Mouse (Mus musculus) regulatory T cell (primary cell): ENCODE data around the gene Svs1.
"Not testable (repeated sequence)": the region's sequence is repeated elsewhere in the genome, so short reads cannot be mapped to it uniquely, and the experiment has no call there.

Experiments used
- in situ Hi-C: fragments of 300-600 bp; cut with MboI, MseI; formaldehyde crosslinking; loops from one replicate; pipeline ENCODE4 v1.15.1; 2025; ENCODE audit warnings: high pct_unique_total_duplicates

Svs1 gene

DNA sequence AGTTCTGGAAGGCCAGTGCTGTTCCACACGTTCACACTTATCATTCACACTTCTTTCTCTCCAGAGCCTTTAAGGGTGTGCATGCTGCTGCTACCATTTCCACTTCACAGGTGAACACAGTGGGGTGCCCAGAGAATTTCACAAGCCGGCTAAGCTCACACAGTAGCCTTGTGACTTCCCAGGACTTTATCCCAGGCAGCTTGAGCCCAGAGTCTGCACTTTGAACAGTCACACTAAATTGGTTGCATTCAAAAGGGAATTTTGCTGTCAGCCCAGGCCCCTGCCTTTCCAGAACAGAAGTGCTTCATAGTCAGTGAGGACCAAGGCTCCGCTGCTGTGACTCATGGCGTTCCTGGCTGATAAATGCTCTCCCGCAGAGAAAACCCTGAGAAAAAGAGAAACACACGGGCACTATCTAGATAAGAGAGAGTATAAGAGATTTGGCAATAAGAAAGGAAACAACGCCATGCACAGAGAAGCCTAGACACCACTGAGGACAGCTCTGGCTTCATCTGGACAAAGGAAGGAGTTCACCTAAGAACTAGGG, at the start of gene Svs1:
Gene Svs1 (plus strand): TSS at position 418 of the 547 bp plus-strand sequence.
- in situ Hi-C loops, result no loop called here

DNA sequence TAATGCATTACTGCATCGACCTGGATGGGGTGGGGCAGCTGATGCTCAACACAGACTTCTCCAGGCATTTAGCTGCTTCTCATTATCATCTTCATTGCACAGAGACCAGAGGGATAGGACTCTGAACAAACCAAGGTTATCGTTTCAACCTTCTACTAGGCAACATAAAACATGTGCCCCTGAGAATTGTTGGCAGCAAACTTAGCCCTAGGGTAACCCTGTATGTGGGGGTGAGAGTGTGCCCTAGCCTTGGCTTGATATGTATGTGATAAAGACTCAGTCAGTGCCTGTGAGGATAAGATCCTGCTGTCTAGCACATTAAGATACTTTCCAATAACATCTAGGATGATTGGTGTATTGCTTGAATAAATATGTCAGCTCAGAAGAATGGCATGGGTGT, 37.1 kb upstream of the Svs1 start:
- in situ Hi-C loops, result loop anchor here (5.0 kb wide), 1 partner anchor 82 kb away; no protein-coding TSS in a partner anchor

DNA sequence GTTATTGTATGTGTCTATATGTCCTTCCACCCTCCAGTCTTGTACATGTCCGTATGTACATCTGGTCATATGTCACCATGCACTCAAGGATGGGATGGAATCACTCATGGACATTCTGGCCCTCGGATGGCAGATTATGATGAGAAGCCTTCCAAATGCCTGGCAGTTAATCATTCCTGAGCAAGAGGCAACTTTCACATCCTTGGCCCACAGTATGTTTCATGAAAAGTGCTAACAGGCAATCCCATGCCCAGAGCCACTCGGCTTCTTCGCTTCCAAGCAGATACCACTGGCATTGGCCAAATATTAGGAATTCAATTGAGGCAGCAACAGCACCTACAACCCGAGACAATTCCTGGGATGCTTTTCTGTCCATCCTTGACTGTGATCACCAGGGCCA, 36.0 kb upstream of the Svs1 start:
- in situ Hi-C loops, result no loop called here

DNA sequence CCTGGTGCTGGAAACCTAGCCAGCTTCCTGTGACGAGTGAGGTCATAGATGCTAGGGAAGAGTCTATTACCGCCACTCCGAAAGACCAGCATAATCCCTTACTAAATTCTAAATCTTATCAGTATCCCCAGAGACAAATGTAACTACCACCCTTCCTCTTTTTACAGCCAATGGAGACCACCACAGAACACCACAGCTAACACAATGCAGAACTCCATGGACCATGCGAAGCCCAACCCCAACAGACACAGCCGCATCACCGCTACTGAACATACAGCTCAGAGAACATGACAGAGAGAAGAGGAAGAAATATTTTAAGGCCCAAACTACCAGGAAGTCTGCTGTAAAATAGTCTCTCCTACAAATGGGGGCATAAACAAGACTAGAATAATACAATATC, 35.0 kb upstream of the Svs1 start:
- in situ Hi-C loops, result no loop called here

DNA sequence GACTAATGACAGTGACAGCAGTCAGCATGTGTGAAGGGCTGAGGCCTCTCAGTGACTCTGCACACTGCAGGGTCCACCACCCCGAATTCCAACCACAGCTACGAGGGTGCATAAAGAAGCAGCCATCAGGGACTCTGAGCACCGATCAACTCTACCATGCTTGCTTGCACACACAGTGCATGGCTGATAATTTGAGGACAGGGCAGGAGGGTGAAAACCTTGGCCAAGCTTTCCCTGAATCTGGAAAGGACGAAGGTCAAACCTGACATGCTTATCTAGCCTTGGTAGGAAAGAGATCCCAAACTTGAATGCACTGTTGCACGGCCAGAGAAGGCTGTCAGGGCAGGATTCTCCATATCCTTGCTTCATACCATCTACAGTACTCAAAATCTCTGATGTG, 33.4 kb upstream of the Svs1 start:
- in situ Hi-C loops, result no loop called here

DNA sequence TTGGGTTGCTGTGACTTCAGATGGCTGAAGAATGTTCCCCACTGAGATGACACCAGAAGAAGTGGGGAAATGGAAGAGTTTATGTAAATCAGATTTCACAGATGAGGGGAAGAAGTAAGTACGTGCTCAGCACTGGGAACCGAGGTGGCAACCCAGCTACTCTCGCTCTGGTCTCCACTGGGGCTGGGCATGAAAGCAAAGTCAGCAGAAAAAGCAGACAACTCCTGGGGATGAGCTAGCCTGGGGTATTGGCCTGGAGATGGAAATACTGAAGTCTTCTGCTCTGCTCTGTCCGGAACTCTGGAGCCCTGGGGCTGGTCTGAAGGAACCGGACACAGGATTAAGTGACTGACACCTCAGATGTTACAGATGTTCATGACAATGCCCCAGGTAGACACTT, 32.5 kb upstream of the Svs1 start:
- in situ Hi-C loops, result no loop called here

DNA sequence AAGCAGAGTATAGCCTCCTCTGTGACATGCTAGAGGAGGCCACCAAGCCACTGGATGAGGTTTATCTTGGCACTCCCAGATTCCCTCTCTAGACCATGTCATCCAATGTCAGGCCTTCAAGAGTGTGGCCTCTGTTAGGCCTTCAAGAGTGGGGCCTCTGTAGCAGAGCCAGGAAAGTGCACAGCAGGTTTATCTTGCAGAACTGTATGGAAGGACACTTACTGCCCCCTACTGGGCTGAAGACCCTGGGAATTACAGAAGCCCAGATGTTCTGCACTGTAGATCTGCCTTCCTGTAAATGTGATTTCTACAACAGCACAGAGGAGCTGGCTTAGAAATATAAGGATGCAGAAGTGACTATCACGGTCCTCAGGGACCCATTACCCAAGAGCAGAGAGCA, 31.7 kb upstream of the Svs1 start:
- in situ Hi-C loops, result no loop called here

DNA sequence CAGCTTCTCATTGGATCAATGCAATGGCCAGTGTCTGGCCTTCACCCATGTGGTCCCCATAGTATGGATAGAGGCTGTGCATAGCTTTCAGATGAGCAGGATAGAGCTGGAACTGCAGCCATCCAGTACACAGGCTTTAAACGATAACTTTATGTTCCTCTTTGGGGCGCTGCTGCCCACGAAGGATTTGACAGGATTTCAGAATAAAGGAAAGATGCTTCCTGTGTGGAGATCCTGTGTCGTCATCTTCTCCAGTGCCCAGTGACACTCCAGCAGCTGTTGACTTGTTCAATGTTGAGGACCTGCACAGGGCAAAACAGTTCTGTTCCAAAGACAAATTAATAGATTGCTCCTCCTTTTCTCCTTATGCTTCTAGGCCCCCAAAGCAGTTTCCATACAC, 29.9 kb upstream of the Svs1 start:
- in situ Hi-C loops, result no loop called here

DNA sequence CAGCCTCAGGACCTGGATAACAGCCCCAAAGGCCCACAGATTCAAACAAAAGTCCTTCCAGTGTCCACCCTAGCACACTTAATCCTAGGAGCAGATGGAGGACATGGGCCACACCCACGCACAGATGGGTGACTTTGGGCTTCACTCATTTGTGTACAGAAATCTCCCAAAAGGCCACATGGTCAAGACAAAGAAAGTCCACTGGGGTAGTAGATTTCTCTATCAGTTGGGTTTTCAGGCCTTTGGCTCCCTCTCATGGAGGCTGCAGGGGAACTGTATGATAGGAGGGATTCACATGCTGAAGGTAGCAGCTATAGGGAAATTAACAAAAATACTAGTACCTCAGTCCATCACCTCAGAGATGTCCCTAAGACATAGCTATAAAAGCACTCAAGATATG, 28.6 kb upstream of the Svs1 start:
- in situ Hi-C loops, result no loop called here

DNA sequence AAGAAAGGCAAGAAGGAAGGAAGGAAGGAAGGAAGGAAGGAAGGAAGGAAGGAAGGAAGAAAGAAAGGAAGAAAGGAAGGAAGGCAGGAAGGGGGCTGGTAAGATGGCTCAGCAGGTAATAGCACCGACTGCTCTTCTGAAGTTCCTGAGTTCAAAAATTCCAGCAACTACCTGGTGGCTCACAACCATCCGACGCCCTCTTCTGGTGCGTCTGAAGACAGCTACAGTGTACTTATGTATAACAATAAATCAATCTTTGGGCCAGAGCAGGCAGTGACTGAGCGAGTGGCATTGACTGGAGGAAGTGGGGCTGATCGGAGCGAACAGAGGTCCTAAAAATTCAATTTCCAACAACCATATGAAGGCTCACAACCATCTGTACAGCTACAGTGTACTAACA, 27.5 kb upstream of the Svs1 start:
- in situ Hi-C loops, result not testable (repeated sequence)

DNA sequence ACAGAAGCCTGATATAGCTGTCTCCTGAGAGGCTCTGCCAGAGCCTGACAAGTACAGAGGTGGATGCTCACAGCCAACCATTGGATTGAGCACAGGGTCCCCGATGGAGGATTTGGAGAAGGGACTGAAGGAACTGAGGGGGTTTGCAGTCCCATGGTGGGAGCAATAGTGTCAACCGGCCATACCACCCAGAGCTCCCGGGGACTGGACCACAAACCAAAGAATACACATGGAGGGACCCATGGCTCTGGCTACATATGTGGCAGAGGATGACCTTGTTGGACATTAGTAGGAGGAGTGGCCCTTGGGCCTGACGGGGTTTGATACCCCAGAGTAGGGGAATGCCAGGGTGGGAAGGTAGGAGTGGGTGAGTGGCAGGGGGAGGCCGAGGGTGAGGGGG, 20.0 kb upstream of the Svs1 start:
- in situ Hi-C loops, result not testable (repeated sequence)

DNA sequence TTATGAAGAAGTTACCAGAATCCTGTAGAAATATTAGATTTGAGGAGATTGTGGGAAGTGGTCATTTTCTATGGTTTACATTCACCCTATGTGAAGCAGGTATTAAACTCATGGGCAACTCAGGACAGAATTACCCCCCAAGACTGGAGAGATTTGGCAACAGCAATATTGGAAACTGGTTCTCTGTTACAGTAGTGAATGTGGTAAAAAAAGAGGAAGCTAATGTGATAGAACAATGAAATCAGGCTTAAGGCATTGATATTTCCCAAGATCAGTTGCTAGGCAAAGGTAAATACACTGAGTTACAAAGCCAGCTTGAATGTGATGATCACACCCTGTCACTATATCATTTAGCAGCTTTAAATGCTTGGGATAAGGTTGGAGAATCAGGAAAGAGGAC, 18.8 kb upstream of the Svs1 start:
- in situ Hi-C loops, result no loop called here

DNA sequence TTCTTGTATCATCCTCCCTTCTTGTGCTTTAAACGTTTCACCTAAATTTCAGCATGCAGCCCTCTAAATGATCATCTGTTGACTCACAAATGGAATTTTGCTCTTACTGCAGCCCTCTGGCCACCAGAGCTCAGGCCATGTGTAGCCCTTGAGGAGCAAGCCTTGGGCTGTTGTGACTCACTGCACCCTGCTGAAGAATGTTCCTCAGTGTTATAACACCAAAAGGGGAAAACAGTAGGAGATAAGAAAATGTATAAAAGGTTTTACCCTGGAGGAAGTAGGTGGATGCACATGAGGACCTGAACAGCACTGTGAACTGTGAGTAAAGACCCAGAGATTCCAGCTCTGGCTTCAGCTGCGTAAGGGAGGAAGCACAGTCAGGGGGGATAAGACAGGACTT, 12.0 kb upstream of the Svs1 start, which contains the start of gene Doxl2:
Gene Doxl2 (plus strand): TSS at position 301 of the 400 bp plus-strand sequence.
- in situ Hi-C loops, result no loop called here

DNA sequence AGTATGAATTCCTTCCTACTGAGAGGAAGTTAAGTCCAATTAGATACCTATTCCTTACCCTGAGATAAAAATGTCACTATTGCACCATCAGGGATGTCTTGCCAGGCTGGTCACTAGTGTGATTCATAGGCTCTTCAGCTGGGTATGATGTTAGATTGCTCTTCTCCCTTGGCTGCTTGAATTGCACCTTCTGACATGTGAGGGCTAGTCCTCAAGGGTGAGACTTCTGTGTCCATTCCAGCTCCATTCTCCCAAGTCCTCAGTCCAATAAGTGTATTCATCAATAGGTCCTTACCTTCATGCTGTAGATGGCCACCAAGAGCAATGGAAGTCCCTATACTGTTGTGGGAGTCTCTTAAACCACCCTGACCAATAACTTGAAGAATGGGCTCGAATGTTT, 7.0 kb upstream of the Svs1 start:
- in situ Hi-C loops, result no loop called here

DNA sequence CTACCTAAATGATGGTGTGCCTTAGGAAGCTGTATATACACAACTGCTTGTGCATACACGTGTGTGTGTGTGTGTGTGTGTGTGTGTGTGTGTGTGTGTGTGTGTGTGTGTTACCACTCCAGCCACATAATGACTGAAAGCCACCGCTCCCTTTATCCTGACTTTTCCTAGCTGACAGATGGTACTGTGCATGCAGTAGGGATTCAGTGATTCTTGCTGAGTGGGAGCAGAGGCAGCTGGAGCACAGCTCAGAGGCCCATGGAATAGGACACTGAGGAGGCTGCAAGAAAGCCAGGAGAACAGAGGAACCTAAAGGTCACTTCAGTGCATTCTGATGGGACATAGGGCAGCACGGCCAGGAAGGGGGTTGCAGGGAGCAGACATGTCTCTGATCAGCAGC, 4.4 kb upstream of the Svs1 start:
- in situ Hi-C loops, result no loop called here

DNA sequence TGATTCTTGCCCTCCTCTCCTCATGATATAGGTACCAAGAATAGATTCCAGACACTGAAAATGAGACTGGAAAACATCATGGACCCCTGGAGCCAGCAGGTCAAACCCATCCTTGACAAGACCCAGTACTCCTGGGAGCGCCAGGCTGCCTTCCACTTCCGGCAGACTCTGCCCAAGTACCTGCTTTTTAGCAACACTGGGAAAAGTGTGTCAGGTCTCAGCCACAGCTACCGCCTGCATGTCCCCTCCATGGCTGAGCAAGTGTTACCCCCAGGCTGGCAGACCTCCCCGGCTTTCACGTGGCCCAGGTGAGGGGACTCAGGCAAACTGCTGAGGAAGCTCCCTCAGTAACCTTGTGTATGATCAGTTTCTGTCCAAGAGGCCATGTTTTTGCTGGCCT, 3.3 kb downstream of the Svs1 start:
- in situ Hi-C loops, result no loop called here

DNA sequence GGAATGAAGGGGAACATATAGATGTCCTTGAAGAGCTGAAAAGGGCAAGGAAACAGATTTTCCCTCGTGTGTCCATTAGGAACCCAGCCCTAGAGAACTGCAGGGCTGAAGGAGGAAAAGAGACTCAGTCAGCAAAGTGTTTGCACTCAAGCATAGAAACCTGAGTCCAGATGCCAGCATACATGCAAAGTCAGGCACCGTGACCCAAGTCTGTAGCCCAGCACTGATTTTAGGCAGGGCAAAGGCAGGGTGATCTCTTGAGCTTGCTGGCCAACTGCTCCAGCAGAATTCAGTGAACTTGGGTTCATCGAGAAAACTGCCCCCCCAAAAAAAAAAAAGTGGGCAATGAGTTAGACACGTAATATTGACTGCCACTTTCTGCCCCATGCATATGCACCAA, 5.3 kb downstream of the Svs1 start:
- in situ Hi-C loops, result no loop called here

DNA sequence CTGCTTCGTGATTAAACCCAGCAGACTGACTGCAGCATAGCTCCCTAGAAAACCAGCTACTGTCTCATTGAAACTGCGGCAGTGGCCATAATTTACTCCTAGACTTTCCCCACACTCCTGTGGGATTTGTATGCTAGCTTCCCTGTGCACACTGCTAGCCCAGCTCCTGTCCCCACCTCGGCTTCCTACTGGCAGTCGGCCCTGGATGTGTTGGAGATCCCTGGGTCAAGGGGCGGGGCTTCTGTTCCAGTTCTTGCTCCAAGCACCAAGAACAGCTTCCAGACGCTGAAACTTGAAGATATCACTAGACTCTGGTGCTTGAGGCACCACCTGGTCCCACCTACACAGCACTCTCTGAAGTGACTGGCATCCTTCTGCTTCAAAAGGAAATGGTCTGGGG, 11.5 kb downstream of the Svs1 start:
- in situ Hi-C loops, result no loop called here

DNA sequence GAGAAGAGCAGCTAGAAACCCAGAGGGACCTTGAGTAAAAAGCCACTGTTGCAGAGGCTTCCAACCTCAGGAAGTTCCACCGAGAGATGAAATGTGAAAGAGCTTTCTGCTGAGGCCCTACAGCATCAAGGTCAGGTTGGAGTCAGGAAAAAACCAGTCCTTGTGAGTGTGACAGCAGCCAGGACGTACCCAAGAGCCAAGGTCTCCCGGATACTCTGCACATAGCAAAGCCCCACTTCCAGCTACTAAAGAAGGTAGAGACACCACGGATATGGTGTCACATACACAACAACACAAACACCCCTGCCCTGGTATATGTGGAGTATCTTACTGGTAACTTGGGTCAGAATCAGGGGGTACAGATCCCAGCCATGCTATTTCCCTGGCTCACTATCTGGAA, 12.1 kb downstream of the Svs1 start:
- in situ Hi-C loops, result no loop called here

DNA sequence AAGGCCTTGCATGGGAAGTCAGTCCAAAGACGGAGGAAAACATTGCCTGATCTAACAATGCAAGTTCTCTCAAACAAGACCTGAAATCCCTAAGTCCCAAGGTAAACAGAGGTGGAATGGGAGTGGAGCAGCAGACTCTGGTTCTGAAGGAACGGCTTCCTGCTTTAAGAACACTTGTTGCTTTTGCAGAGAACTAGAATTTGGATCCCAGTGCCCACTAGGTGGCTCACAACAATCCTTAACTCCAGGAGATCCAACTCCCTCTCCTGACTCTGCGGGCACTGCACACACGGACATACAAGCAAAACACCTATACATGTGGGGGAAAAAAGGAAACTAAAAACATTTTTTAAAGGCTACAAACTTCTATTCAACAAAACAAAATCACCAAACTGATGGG, 16.7 kb downstream of the Svs1 start:
- in situ Hi-C loops, result no loop called here

DNA sequence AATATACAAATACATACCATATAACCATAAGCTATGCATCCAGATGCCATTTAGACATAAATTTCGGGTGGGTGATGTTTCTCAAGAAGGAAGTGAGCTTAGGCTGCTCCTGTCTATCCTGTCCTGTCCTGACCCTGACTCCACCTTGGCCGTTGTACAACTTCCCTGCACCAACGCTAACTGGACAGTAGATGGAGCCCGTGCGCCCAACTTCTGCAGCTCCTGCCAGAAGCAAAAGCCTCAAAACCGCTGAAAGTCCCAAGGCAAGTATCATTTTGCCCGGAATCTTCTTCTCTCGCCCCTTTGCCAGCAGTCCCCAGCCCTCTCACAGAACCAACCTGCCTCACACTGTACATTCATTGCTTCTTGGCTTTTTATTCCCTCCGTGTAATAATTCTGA, 21.3 kb downstream of the Svs1 start:
- in situ Hi-C loops, result no loop called here

DNA sequence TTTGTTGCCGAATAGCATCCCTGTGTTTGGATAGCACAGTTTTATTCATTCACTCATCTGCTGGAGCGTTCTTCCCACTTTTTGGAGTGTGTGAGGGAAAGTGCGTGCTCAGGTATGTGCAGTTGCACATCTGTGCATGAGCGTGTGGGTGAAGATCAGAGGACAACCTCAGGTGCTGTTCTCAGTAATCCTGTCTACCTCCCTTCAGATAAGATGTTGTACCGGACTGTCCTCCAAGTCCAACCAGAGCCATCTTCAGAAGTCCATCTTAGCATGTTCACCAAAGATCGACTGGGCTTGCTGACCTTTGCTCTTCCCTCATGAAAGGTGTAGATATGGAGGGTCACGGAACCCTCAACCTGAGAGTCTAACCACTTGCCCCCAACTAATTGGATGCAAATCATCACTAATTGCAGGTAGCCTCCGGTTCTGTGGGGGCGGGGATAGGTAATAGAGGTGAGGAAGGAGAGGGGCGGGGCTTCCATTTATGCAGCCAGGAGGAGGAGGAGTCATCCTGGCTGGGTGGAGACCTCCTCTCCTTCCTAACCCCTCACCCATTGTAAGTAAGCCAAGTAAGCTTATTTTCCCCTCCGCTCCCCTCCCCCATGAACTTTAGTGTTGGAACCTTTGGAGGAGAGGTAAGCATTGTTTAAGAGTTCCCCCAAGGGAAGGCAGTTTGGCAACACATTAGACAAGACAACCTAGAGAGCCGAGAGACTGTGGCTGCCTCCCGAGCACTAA, 21.9 kb downstream of the Svs1 start:
- in situ Hi-C loops, result no loop called here

DNA sequence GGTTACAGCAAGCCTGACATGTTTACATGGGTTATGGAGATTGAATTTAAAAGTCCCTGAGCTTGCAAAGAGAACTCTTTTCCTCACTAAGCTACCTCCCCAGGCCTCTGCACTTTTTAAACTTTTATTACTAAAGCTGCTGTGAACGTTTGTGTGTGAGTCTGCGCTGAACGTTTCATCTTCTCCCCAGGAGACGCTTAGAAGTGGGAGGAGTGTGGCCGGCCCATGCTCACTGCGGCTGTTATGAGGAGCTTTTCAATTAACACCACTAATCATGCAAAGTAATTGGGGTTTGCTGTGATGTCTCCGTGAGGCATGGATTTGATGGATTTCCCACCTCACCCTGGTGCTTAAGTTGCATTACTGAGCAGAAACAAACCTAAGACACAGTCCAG, 22.5 kb downstream of the Svs1 start:
- in situ Hi-C loops, result no loop called here

DNA sequence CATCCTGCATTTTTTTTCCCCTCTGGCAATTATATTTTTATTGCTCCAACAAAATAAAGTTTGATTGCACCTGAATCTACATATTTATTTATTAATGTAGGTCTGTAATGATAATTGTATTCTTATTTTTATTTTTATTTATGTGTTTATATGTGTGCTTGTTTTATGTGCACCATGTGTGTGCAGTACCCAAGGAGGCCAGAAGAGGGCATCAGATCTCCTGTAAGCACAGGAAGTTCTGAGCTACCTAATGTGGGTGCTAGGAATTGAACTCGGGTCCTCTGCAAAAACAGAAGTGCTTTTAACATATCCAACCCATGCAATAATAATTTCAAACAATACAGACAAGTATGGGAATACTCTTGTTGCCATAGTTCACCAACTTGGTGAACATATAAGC, 23.0 kb downstream of the Svs1 start:
- in situ Hi-C loops, result no loop called here
